Mouse (Mus musculus) B cell, adult 67 days (primary cell): Measurements from ENCODE around the gene Rho. TPM values are rescaled to one million over a fixed set of nuclear protein-coding genes. Genes with fewer than 3 reads are reported as not detected.

ENCODE experiments used
- total RNA-seq, 2 experiments: library from RNA; stranded (reverse); gene quantifications; 4 replicates each; pipeline ENCODE4 v1.2.4; 2023

Gene Rho
- under 1 TPM in 1 of 2 experiments, not detected in 1; 0.89 TPM for total RNA-seq

GRCm38 (mm10) chr6:115931639-115932038 lies at the start of gene Rho:
Gene Rho, plus strand, starts transcription at chr6:115931748.

GRCm38 (mm10) chr6:115944638-115945037 lies 13.1 kb downstream of the Rho start, which contains the start of gene H1foo:
Gene H1foo, plus strand, starts transcription at chr6:115944938.

Other genes starting within 250 kb of the Rho start
- not detected for gene Tmem40, start 169.3 kb upstream of the Rho start, total RNA-seq
- gene Cand2, start 157.2 kb upstream of the Rho start, total RNA-seq: 1 to 10 TPM; 5.0 to 6.8 TPM
- gene Rpl32, start 123.0 kb upstream of the Rho start, total RNA-seq: 1,000 to 10,000 TPM; 2,409 to 2,423 TPM
- gene Efcab12, start 93.3 kb upstream of the Rho start, total RNA-seq: not detected
- 10 to 100 TPM; 24.9 to 28.8 TPM for gene Mbd4, start 78.4 kb upstream of the Rho start, total RNA-seq
- 1 to 10 TPM; 2.4 to 7.5 TPM for gene Ift122, start 78.3 kb upstream of the Rho start, total RNA-seq
- gene H1foo, start 13.2 kb downstream of the Rho start, total RNA-seq: not detected
- 10 to 100 TPM; 44.3 to 61.6 TPM for gene Plxnd1, start 63.3 kb downstream of the Rho start, total RNA-seq